Mouse (Mus musculus) lung, embryonic 16.5 days (tissue): Measurements from ENCODE around the gene Cbx5. TPM values are rescaled to one million over a fixed set of nuclear protein-coding genes. Genes with fewer than 3 reads are reported as not detected.
A peak's percentile ranks its signal among the peaks of the same experiment; 100 is the strongest.

ENCODE experiments used
- ATAC-seq: fragments of 200-750 bp; cut with Nextera tagmentation; 2 replicates; pipeline ENCODE4 v1.8.0; 2017; ENCODE audit warnings: low read depth, mild to moderate bottlenecking, moderate library complexity
- H3K27ac ChIP-seq: fragments of 300-500 bp; sonication (generic); 2 replicates; pipeline ENCODE4 v1.5.1; 2014; ENCODE audit warnings: mild to moderate bottlenecking, control low read depth, low read length
- H3K27me3 ChIP-seq: fragments of 300-500 bp; sonication (generic); 2 replicates; pipeline ENCODE4 v1.6.1; 2014; ENCODE audit warnings: low read depth, low read length, mixed read lengths; ENCODE audit not compliant: control insufficient read depth, insufficient read depth
- H3K36me3 ChIP-seq: fragments of 300-500 bp; sonication (generic); 2 replicates; pipeline ENCODE4 v1.6.1; 2014; ENCODE audit warnings: low read length; ENCODE audit not compliant: control insufficient read depth, insufficient read depth
- H3K4me1 ChIP-seq: fragments of 300-500 bp; sonication (generic); replicated peaks from 2 replicates; pipeline ENCODE4 v1.6.1; 2014; ENCODE audit warnings: low read length, mixed read lengths; ENCODE audit not compliant: control insufficient read depth, insufficient read depth
- H3K4me2 ChIP-seq: fragments of 300-500 bp; sonication (generic); 2 replicates; pipeline ENCODE4 v1.6.1; 2014; ENCODE audit warnings: low read depth, low read length, control low read depth
- H3K4me3 ChIP-seq: fragments of 300-500 bp; sonication (generic); 2 replicates; pipeline ENCODE4 v1.5.1; 2014; ENCODE audit warnings: mild to moderate bottlenecking, low read length, control low read depth
- H3K9ac ChIP-seq: fragments of 300-500 bp; sonication (generic); 2 replicates; pipeline ENCODE4 v1.6.1; 2014; ENCODE audit warnings: low read length, control low read depth
- H3K9me3 ChIP-seq: fragments of 300-500 bp; sonication (generic); 2 replicates; pipeline ENCODE4 v1.6.1; 2016; ENCODE audit warnings: low read length; ENCODE audit not compliant: control insufficient read depth
- WGBS: fragments of 180-500 bp; shearing (Covaris S2); extraction: QIAGEN DNeasy Blood & Tissue Kit; methylation state at CpG from one replicate; pipeline ENCODE4 v1.1.7; 2014; 5-methylcytosine and 5-hydroxymethylcytosine counted together
- microRNA counts: library from miRNA; unstranded; fragments of <30 nt; microRNA quantifications from one replicate; lab custom pipeline; 2016
- microRNA-seq: library from miRNA; unstranded; fragments of <30 nt; microRNA quantifications from one replicate; pipeline ENCODE4, GENCODE M21; 2016
- polyA plus RNA-seq: library from polyadenylated mRNA; unstranded; fragments of >200 nt; fragmentation: Nextera tagmentation; extraction: Ambion mirVana; gene quantifications from 2 replicates; pipeline ENCODE4 v1.2.1, GENCODE M21; 2015

Gene Cbx5
- polyA plus RNA-seq, 1 experiment from 2014 or later: 102 TPM

- H3K9ac ChIP-seq: peak overlapping the region; percentile 54
- no peak overlapping the region for H3K27ac ChIP-seq
- peak overlapping the region; percentile 79 for H3K4me2 ChIP-seq
- no peaks in the 10 kb centered on the region for H3K9me3 ChIP-seq
- ATAC-seq: peak; percentile 54; the same call in 1 of the 2 replicates
- H3K4me3 ChIP-seq: peak overlapping the region; percentile 48
- H3K27me3 ChIP-seq: peaks cover 54% of the 10 kb centered on the region
- no peaks in the 10 kb centered on the region for H3K36me3 ChIP-seq
- H3K4me1 ChIP-seq: peaks cover 5% of the 10 kb centered on the region
- WGBS: 2% methylated on average over 51 of the region's 57 CpGs
Measured at GRCm38 (mm10) chr15:103146627-103147421, 92.8 kb downstream of the Cbx5 start.

DNA sequence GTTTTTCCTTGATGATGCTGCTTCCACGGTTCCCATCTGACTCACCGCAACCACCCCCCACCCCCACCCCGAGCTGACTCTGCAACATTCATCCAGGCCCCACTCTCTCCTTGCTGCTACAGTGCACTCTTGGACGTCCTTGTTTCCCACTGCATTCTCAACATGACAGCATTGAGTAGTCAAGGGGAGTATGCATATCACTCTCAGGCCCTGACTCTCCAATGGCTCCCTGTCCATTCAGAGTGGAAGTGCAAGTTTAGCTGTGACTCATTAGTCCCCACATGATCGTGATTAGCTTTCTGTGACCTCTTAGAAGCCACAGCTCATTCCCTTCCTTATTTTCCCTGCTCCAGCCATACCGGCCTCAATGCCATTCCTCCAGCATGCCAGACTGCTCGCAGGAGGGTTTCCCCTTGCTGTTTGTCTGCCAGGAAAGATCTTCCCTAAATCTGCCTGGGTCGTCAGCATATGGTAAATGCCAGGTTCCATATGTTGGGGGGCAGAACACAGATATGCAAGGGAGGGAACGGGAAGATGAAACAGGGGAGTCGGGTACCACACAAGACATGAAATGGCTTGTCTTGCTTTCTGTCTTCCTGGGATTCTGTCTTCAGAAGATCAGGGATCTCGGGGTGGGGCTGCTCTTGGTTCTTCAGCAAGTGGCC, 93.8 kb downstream of the Cbx5 start:
- Histone ChIP-seq H3K4me3 (no peak overlapping the region), H3K27ac (no peak overlapping the region), H3K9me3 (no peaks in the 10 kb centered on the region), H3K36me3 (no peaks in the 10 kb centered on the region), H3K4me2 (no peak overlapping the region), H3K9ac (no peak overlapping the region), H3K27me3 (peaks cover 56% of the 10 kb centered on the region), H3K4me1 (peaks cover 5% of the 10 kb centered on the region)
- no peak for ATAC-seq
- 70% methylated on average over 11 of the region's 11 CpGs for WGBS

DNA sequence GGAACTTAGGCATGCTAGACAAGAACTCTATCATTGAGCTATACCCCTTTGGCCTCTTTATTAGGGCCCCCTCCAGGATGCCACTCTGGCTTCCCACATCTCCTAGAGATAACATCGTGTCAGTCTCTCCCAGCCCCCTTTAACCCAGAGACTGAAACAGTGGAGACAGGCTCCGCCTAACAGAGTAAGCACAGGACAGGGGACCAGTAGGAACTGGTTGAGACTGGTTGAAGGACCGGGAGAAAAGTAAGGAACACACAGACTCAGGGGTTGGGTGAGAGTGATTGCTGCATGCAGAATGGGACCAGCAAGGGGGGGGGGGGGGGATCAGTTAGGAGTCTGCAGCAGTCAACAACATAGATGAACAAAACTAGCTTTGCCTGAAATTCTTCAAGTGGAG, 95.4 kb downstream of the Cbx5 start:
- Histone ChIP-seq H3K9ac (no peak overlapping the region), H3K36me3 (no peaks in the 10 kb centered on the region), H3K27me3 (peaks cover 56% of the 10 kb centered on the region), H3K4me1 (peaks cover 5% of the 10 kb centered on the region), H3K4me2 (no peak overlapping the region), H3K27ac (no peak overlapping the region), H3K9me3 (no peaks in the 10 kb centered on the region), H3K4me3 (no peak overlapping the region)
- WGBS: 26% methylated on average over 3 of the region's 3 CpGs
- no peak for ATAC-seq

MicroRNAs within 50 kb of the gene (microRNA counts, 519-probe panel; counts per million panel counts)
- 3,646 counts per million, percentile 73 among the panel's probes with 10 or more counts for microRNA mmu-miR-148b (lab: Ali Mortazavi, UCI)

Small RNA genes within 50 kb of the gene (microRNA-seq; reads per million reads assigned to microRNA genes)
- gene Mir148b: 197 reads per million, percentile 57 among the genes with 10 or more reads in this experiment

Other genes starting within 250 kb of the Cbx5 start
- 0.10 and 0.30 TPM in 2 replicates for gene Hoxc8, start 249.2 kb downstream of the Cbx5 start, polyA plus RNA-seq
- 0.36 TPM in 2 replicates for gene Hoxc6, start 241.6 kb downstream of the Cbx5 start, polyA plus RNA-seq
- gene Hoxc4, start 220.9 kb downstream of the Cbx5 start, polyA plus RNA-seq: 0.93 and 1.4 TPM in 2 replicates
- gene Smug1, start 72.7 kb downstream of the Cbx5 start, polyA plus RNA-seq: 17.4 and 20.7 TPM in 2 replicates
- gene Hnrnpa1, start 616 bp upstream of the Cbx5 start, polyA plus RNA-seq: 728 and 785 TPM in 2 replicates
- gene Nfe2, start 18.6 kb upstream of the Cbx5 start, polyA plus RNA-seq: 4.3 and 6.9 TPM in 2 replicates
- 282 and 290 TPM in 2 replicates for gene Copz1, start 32.9 kb upstream of the Cbx5 start, polyA plus RNA-seq
- 0.44 TPM in 1 of 2 replicates, not detected in the other for gene Gpr84, start 70.8 kb upstream of the Cbx5 start, polyA plus RNA-seq
- 7.6 and 8.6 TPM in 2 replicates for gene Zfp385a, start 100.3 kb upstream of the Cbx5 start, polyA plus RNA-seq
- 38.8 and 42.3 TPM in 2 replicates for gene Itga5, start 126.9 kb upstream of the Cbx5 start, polyA plus RNA-seq
- 0.64 TPM in 1 of 2 replicates, not detected in the other for gene Gtsf1, start 190.7 kb upstream of the Cbx5 start, polyA plus RNA-seq
- gene Gtsf2, start 208.7 kb upstream of the Cbx5 start, polyA plus RNA-seq: not detected in 2 replicates
- 3.3 and 4.2 TPM in 2 replicates for gene Nckap1l, start 214.0 kb upstream of the Cbx5 start, polyA plus RNA-seq